Mouse (Mus musculus): Measurements from ENCODE around the gene Dcaf12.

DNA sequence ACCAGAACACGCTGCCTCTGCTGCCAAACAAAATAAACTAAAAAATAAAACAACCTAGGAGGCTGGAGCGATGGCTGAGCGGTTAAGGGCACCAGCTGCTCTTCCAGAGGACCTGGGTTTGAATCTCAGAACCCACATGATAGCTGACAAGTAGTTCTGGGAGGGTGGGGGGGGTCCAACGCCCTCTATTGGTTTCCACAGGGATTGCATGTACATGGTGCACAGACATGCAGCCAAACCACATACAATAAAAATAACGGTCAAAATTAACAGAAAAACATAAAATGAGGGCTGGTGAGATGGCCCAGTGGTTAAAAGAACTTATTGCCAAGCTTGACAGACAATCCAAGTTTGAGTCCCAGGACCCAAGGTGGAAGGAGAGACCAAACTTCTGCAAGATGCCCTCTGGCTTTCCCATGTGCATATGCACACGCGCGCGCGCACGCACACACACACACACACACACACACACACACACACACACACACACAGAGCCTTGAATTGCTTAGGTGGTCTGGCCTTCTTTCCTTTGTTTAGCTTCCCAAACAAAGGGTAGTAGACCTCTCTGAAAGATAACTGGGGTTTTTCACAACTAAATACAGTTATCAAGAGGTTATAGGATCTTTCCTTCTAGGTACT, 26.3 kb upstream of the Dcaf12 start:
- TF ChIP-seq CTCF (IDR thresholded peaks at IDR 0.05; ENCODE audit: control insufficient read depth, insufficient read depth, insufficient replicate concordance, low read depth, low read length) (0 out of 2 replicates have a peak, but pooled peaks have one; percentile 2), POLR2A (IDR thresholded peaks at IDR 0.05; ENCODE audit: control insufficient read depth, low read depth, low read length) (no peak)
